Mouse (Mus musculus) splenic B cell, adult 2 months (primary cell): Measurements from ENCODE around the gene Fzd9.
A peak's percentile ranks its signal among the peaks of the same experiment; 100 is the strongest.
"Not testable (repeated sequence)": the region's sequence is repeated elsewhere in the genome, so short reads cannot be mapped to it uniquely, and the experiment has no call there.

Source experiments
- DNase-seq: peaks from one replicate; pipeline ENCODE4 v3.0.0-alpha.2; 2011; ENCODE audit warnings: low read depth, low spot score
- H3K27me3 ChIP-seq: 2 replicates; pipeline ENCODE4 v1.6.1; 2012; ENCODE audit warnings: mild to moderate bottlenecking, low read length, moderate library complexity, mixed read lengths; ENCODE audit not compliant: control insufficient read depth, poor library complexity, insufficient read depth, severe bottlenecking
- H3K36me3 ChIP-seq: 2 replicates; pipeline ENCODE4 v1.6.1; 2012; ENCODE audit warnings: mild to moderate bottlenecking, low read length, moderate library complexity, mixed read lengths; ENCODE audit not compliant: control insufficient read depth, poor library complexity, insufficient read depth, severe bottlenecking

The Fzd9 gene

DNA sequence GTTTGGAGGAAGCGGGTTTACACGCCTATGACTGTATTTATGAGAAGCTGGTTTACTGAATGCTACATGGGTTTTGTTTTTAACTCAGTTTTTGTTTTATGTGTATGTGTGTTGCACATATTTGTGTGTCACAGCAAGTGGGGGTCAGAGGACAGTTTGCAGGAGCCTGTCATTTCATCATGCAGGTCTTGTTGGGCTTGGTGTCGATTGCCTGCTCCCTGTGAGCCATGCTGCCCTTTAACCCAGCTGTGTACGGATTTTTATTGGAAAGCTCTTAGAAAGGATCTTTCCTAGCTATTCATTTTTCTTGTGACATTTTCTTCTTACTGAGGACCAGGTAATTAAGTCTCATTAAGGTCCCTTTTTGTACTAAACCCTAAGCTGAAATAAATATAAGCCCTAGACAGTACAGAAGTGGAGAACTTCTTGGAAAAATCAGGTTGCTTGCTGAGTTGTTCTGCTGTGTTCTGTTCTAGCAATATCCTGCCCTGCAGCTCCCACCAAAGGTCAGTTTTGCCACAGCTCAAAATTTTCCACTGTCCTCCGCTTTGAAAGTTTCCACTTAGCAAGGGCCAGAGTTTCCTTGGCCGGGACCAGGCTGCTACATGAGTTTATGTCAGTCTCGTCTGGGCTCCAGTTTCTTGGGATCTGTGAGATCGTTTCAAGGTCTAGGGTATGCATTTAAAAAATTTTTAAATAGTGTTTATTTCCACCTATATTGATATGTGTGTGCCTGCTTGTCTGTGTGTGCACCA is 17.7 kb downstream of the Fzd9 start:
- no peak for DNase-seq
- Histone ChIP-seq H3K27me3 (no peaks in the 10 kb centered on the region), H3K36me3 (peaks cover 13% of the 10 kb centered on the region)

DNA sequence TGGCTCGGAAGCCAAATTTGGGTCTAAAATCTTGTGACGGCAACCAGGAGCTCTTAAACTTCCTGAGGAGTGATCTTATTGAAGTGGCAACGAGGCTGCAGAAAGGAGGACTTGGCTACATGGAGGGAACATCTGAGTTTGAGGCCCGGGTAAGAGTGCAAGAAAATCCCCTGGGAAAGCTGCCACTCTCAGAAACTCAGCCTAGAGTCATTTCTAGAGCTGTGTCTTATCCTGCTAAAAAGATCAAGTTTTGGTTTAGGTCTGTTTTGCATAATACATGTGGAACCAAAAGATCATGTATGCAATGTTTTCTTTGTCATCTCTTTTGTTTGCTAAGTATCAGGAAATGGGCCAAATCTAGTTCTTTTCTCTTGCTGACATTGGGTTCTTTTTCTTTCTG is 20.8 kb downstream of the Fzd9 start:
- peaks cover 16% of the 10 kb centered on the region for H3K36me3 ChIP-seq
- DNase-seq: no peak

GRCm38 (mm10) chr5:135225879-135226278 is 25.2 kb downstream of the Fzd9 start:
- not testable (repeated sequence) for H3K27me3 ChIP-seq, DNase-seq
- H3K36me3 ChIP-seq: peaks cover 15% of the 10 kb centered on the region; the same call in 1 of the 2 replicates

More for the DNA sequence above, 20.8 kb downstream of the Fzd9 start:
- no peaks in the 10 kb centered on the region for H3K27me3 ChIP-seq

- no peak for DNase-seq
- Histone ChIP-seq H3K27me3 (no peaks in the 10 kb centered on the region), H3K36me3 (peaks cover 18% of the 10 kb centered on the region)
These were observed 26.9 kb downstream of the Fzd9 start for GRCm38 (mm10) chr5:135224169-135224568.

DNA sequence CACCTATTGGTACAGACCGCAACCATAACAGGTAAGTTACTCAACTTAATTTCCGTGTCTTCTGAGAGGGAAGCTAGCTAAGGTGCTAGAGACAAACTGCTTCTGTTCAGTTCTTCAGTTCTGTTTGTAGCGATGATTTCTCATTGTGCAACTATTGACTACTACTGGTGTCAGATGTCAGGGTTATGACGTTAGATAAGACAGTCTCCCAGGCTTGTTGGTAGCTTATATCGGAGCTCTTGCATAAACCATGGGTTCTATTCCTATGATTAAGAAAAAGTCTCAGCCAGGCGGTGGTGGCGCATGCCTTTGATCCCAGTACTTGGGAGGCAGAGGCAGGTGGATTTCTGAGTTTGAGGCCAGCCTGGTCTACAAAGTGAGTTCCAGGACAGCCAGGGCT is 29.0 kb downstream of the Fzd9 start:
- DNase-seq: no peak
- Histone ChIP-seq H3K36me3 (peaks cover 27% of the 10 kb centered on the region), H3K27me3 (no peaks in the 10 kb centered on the region)

- Histone ChIP-seq H3K27me3 (no peaks in the 10 kb centered on the region), H3K36me3 (peaks cover 28% of the 10 kb centered on the region)
- DNase-seq: no peak
These were observed 30.1 kb downstream of the Fzd9 start for GRCm38 (mm10) chr5:135220941-135221340.

DNA sequence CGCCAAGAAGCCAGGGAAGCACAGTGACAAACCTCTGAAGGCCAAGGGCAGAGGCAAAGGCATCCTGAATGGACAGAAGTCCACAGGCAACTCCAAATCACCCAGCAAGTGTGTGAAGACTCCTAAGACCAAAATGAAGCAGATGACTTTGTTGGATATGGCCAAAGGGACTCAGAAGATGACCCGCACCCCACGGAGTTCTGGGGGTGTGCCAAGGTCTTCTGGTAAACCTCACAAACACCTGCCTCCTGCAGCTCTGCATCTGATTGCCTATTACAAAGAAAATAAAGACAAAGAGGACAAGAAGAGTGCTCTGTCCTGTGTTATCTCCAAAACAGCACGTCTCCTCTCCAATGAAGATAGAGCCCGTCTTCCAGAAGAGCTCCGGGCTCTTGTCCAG is 34.2 kb downstream of the Fzd9 start:
- Histone ChIP-seq H3K27me3 (no peaks in the 10 kb centered on the region), H3K36me3 (peaks cover 28% of the 10 kb centered on the region)
- DNase-seq: no peak

DNA sequence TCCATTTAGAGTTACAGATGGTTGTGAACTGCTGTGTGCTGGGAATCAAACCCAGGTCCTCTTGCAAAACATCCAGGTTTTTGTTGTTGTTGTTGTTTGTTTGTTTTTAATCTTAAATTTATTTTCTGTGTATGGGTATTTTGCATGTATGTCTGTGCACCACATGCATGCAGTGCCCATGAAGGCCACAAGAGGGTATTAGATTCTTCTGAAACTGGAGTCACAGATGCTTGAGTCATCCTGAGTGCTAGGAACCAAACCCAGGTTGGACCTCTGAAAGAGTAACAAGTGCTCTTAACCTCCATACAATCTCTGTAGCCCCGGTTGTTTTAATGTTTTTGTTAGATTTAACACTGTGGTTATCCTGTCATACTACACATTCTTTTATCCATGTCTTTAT is 42.8 kb downstream of the Fzd9 start:
- Histone ChIP-seq H3K27me3 (no peaks in the 10 kb centered on the region), H3K36me3 (peaks cover 23% of the 10 kb centered on the region)
- DNase-seq: peak; percentile 46

- Histone ChIP-seq H3K27me3 (no peaks in the 10 kb centered on the region), H3K36me3 (peaks cover 18% of the 10 kb centered on the region; the same call in 1 of the 2 replicates)
- no peak for DNase-seq
These were observed 48.3 kb downstream of the Fzd9 start for GRCm38 (mm10) chr5:135202763-135203162.
